Mouse (Mus musculus) MEL (cell line): ENCODE measurements around the gene Thada.

Experiments
- MAFK ChIP-seq: IDR thresholded peaks from 2 replicates; pipeline ENCODE4 v1.6.1; 2011; ENCODE audit warnings: low read depth, mild to moderate bottlenecking, low read length, improper control_type of control experiment, borderline replicate concordance
- MAZ ChIP-seq: IDR thresholded peaks from 2 replicates; pipeline ENCODE4 v1.6.1; 2012; ENCODE audit warnings: low read depth, mild to moderate bottlenecking, inconsistent platforms, low read length, improper control_type of control experiment
- RCOR1 ChIP-seq: IDR thresholded peaks from 2 replicates; pipeline ENCODE4 v1.6.1; 2012; ENCODE audit warnings: low read depth, mild to moderate bottlenecking, inconsistent platforms, low read length, improper control_type of control experiment
- TBP ChIP-seq: IDR thresholded peaks from 2 replicates; pipeline ENCODE4 v1.8.0; 2011; ENCODE audit warnings: low read depth, low read length, improper control_type of control experiment

- TF ChIP-seq MAFK (no peak), MAZ (no peak), TBP (no peak), RCOR1 (no peak)
Measured at GRCm38 (mm10) chr17:84201183-84201582, 264.8 kb downstream of the Thada start.
